Mouse (Mus musculus) kidney, adult 18-20 months (tissue): ENCODE measurements around the gene Slc7a7.
"Not testable (repeated sequence)": the region's sequence is repeated elsewhere in the genome, so short reads cannot be mapped to it uniquely, and the experiment has no call there.

Experiments used
- DNase-seq: peaks from one replicate; pipeline ENCODE4 v3.0.0; 2021

Slc7a7 gene

DNA sequence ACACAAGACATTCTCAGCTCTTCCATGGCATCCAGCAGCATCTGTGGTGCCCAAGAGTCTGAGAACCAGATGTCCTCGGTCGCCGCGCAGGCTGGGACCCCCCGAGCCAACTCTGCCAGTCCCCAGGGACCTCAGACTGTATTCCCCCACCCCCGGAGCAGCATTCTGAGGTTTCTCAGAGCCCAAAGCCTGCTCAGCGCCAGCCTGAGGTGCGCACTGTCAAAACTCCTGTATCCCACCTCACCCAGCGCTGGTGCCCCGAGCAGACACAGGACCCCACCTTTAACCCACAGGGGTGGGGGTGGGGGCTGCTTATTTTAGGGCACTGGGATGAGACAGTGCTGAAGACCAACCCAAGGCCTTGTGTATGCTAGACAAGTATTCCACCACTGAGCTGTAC lies 46.1 kb downstream of the Slc7a7 start:
- no peak for DNase-seq

DNA sequence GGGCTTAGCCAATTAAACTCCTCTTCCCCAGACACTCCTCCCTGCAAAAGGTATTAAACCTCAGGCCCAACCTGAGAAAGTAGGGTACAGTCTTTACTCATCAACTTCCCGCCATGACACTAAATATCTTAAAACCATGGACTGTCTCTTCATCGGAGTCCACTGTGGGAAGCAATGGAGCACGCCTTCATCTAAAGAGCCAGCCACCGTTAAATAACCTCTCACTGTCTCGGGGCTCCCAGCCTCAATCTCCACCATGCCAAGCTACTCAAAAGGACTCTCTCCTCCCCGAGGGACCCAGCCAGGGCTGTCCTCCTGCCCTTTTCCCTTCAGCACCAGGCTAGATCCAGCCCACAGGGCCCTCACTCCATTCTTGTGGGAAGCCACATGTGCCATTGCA lies 47.0 kb downstream of the Slc7a7 start:
- DNase-seq, result no peak

DNA sequence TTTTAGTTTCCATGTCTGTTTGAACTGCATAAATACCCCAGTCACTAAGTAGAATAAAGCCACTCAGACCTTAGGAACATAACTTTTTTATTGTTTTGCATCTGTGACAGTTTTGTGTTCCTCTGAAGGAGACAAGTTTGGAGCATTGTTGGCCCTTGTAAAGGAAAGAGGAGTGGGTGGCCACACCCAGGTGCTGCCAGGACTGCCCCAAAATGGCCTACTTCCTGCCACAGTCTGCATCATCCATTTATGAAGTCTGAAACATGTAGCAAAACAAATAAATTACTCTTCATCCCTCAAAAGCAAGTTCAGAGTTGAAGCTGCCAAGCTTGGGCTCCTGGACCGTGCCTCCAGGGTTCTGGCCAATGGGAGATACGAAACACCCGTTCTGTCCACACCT lies 48.2 kb downstream of the Slc7a7 start:
- no peak for DNase-seq

GRCm38 (mm10) chr14:54367429-54368060 lies 50.0 kb downstream of the Slc7a7 start:
- peak; percentile 52 for DNase-seq

DNA sequence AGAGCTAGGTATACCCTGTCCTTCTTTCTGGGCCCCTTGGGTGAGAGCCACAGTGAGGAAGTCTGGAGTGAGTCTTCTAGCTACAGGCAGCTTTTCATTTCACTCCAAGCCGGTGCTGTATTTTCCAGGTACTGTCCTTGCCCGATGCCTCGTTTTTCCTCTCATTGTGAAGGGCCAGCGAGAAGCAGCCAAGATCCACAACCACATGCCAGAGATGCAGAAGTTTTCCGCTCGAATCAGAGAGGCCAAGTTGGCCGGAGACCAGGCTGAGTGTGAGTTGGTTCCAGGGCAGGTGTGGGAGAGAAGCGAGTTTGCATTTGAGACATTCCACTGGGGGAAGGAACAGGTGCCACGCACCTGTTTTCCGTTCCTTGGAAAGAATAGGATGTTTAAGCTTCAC lies 51.0 kb downstream of the Slc7a7 start:
- DNase-seq, result no peak

DNA sequence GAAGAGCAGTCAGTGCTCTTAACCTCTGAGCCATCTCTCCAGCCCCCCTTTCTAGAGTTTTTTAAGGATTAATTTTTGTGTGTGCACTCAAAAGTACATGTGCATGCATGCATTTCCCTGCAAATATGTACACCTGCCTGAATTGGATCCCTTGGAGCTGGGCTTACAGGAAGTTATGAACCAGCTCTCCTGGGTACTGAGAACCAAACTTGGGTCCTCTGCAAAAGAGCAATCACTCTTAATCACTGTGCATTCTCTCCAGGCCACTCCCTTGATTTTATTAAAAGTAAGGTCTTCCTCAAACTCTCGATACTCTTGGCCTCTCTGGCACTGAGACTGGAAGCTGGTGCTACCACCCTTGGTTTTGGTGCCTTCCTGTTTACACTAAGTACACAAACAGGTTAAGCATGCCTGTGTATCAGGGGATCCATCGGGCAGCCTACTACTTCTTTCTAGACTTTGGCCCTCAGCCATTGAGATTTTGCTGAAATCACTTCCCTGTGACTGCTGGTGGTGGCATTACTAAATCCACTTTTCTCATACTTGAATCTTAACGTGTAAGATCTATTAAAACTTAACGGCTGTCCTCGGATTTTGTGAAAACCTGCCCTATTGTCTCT lies 52.4 kb downstream of the Slc7a7 start:
- no peak for DNase-seq

GRCm38 (mm10) chr14:54363156-54363555 lies 54.4 kb downstream of the Slc7a7 start:
- no peak for DNase-seq

GRCm38 (mm10) chr14:54360577-54361340 lies 56.8 kb downstream of the Slc7a7 start, which contains the start of gene Oxa1l:
Oxa1l (plus strand) TSS chr14:54360834.
- peak; percentile 95 for DNase-seq

GRCm38 (mm10) chr14:54354406-54354805 lies 63.2 kb downstream of the Slc7a7 start:
- no peak for DNase-seq

DNA sequence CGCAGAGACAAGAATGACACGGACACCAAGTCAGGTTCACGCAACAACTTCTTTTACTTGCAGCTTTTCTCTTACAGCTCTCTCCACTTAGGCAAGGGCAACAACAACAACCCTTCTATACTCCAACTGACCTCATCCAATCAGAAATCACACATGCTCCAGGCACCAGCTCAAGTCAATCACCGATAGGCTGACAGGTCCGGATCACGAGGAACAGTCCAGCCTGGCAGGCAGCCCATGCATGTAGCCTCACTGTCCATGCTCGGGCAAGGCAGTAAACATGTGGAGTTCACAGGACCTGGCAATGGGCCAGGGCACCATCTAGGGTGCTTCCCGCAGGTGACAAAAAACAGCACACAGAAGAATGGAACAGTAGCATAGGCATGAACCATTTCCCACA lies 65.3 kb downstream of the Slc7a7 start:
- DNase-seq, result no peak

- DNase-seq, result not testable (repeated sequence)
Observed at GRCm38 (mm10) chr14:54350773-54351541, 66.6 kb downstream of the Slc7a7 start.

- DNase-seq, result not testable (repeated sequence)
Observed at GRCm38 (mm10) chr14:54341807-54342206, 75.8 kb downstream of the Slc7a7 start.

GRCm38 (mm10) chr14:54340836-54341235 lies 76.7 kb downstream of the Slc7a7 start:
- no peak for DNase-seq

DNA sequence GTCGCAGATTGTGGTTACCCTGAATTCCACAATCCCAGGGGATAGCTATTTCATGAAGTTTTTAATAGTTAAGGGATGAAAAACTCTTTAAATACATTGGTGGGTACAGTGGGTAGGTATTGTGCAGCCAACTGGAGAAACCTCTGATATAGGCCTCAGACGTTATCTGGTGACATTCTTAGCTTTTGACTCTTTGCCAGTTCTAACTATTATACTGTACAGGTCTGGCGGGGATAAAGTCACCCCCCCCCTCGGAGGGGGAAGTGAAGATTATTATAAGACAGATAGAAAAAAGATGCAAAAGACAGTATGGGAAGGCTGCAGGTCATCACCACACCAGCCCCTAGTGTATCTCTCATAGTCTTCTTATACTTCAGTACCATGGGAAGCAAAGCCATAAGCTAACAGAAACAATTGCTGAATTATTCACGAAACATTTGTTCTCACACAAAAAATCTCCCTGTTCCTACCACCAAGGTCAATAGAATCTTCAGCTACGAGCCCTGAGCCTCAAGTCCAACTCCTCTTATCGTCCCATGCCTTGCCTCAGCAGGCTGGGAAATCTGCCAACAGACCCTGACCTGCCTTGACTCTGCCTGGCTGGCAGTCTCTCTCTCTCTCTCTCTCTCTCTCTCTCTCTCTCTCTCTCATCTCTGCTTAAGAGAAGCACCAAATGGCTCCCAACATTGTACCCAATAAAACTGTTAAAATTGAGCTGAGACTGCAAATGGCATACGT lies 84.0 kb downstream of the Slc7a7 start:
- DNase-seq, result peak; percentile 12

GRCm38 (mm10) chr14:54332176-54333074 lies 85.2 kb downstream of the Slc7a7 start:
- DNase-seq, result no peak

GRCm38 (mm10) chr14:54331178-54331577 lies 86.4 kb downstream of the Slc7a7 start:
- no peak for DNase-seq

DNA sequence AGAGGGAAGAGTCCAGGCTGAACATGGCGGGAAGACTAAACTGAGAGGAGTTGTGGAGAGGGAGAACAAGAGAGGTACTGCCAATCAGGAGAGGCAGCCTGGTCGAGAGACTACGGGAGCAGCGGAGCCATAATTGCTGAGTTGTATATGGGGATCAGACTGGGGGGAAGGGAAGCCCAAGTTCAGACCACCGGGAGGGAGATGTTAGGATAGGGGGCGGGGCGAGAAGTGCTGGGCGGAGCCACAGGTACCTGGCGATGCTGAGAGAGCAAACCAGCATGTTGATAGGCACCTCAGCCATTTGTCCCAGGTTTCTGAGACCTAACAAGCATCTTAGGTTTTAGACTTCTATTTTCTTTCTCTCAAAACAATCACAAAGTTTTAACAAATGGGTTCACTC lies 88.4 kb downstream of the Slc7a7 start:
- DNase-seq, result no peak

DNA sequence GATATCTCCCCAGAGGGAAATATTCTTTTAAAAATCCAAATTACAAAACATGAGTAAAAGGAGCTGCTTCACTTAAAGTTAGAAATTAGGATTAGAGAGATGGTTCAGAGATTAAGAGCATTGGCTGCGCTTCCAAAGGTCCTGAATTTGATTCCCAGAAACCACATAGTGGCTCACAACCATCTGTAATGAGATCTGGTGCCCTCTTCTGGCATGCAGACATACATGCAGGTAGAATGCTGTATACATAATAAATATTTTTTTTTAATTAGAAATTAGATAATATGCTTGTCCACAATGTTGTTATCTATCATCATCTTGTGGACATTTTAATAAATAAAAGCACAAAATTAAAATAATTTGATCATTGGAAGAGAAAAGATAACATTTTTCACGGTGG lies 89.0 kb downstream of the Slc7a7 start:
- DNase-seq, result no peak

DNA sequence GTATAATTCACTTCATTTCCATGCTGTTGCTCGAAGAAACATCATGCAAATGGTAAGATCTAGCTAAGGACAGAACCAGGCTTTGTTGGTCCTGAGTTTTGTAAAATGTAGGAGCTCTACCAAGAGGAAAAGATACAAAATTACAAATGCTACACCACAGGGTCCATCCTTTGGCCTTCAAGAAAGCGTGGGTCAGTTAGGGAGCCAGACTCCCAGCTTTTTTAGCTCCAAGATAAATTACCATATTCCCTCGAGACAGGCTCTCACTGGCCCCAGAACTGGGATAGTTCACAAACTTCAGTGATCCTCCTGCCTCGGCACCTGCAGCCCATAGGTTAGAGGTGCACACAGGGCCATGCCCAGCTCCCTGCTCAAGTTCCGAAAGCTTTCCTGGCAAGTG lies 93.1 kb downstream of the Slc7a7 start:
- no peak for DNase-seq

- no peak for DNase-seq
Observed at GRCm38 (mm10) chr14:54321556-54322376, 95.8 kb downstream of the Slc7a7 start.
